Mouse (Mus musculus) bone marrow macrophage, adult 2 months (primary cell): ENCODE data around the gene Ift122.

ENCODE experiments used
- CTCF ChIP-seq: IDR thresholded peaks from 2 replicates; pipeline ENCODE4 v1.5.1; 2012; ENCODE audit warnings: low read depth, mild to moderate bottlenecking, low read length, moderate library complexity
- POLR2A ChIP-seq: IDR thresholded peaks from 2 replicates; pipeline ENCODE4 v1.6.1; 2012; ENCODE audit warnings: mild to moderate bottlenecking, low read depth, low read length, borderline replicate concordance

DNA sequence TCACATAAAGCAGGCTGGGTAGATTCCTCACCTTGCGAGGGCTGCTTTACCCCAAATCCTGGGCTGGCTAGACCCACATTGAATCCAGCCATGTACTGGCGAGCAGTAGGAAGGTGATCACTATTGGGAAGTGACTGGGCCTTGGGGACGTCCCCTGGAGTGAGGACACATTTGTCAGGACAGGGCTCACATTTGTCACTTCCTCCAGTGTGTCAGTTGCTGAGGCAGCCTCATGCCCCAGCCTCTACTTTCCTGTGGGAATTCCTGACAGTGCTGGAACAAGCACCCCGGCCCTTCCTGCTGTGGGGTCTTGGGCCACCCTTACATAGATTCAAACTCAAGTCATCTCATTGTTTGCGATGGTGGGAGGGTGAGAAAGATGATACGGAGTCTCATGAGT, 58.5 kb downstream of the Ift122 start:
- TF ChIP-seq CTCF (no peak), POLR2A (no peak)
